Mouse (Mus musculus): ENCODE measurements around the gene Mad1l1. TPM values are rescaled to one million over a fixed set of nuclear protein-coding genes. Genes with fewer than 3 reads are reported as not detected.

The Mad1l1 gene
- polyA plus RNA-seq, 1 experiment from 2014 or later: 39.1 TPM

- 87% methylated on average over 5 of the region's 5 CpGs for WGBS
Measured at GRCm38 (mm10) chr5:140150136-140150535, 171.2 kb downstream of the Mad1l1 start.

GRCm38 (mm10) chr5:140149298-140149697, 172.1 kb downstream of the Mad1l1 start:
- Histone ChIP-seq H3K4me2 (replicated peaks; ENCODE audit: low read depth, low read length) (no peak overlapping the region), H3K4me3 (ENCODE audit: low read depth, low read length) (no peak overlapping the region), H3K9me3 (ENCODE audit: control insufficient read depth, low read depth, low read length) (no peaks in the 10 kb centered on the region), H3K4me1 (ENCODE audit: control insufficient read depth, insufficient read depth, low read length) (no peaks in the 10 kb centered on the region), H3K9ac (replicated peaks; ENCODE audit: low read depth, low read length) (no peak overlapping the region), H3K36me3 (ENCODE audit: control insufficient read depth, insufficient read depth, low read length) (no peaks in the 10 kb centered on the region), H3K27me3 (ENCODE audit: control insufficient read depth, insufficient read depth, low read length) (no peaks in the 10 kb centered on the region), H3K27ac (ENCODE audit: low read length) (no peak overlapping the region)
- ATAC-seq (ENCODE audit: insufficient number of reproducible peaks, insufficient read depth, low FRiP score, low read depth): no peak
- WGBS: 84% methylated on average over 4 of the region's 4 CpGs

More at GRCm38 (mm10) chr5:140150136-140150535, 171.2 kb downstream of the Mad1l1 start:
- Histone ChIP-seq H3K27ac (ENCODE audit: low read length) (no peak overlapping the region), H3K36me3 (ENCODE audit: control insufficient read depth, insufficient read depth, low read length) (no peaks in the 10 kb centered on the region), H3K9me3 (ENCODE audit: control insufficient read depth, low read depth, low read length) (no peaks in the 10 kb centered on the region), H3K4me3 (ENCODE audit: low read depth, low read length) (no peak overlapping the region), H3K4me2 (replicated peaks; ENCODE audit: low read depth, low read length) (no peak overlapping the region), H3K9ac (replicated peaks; ENCODE audit: low read depth, low read length) (no peak overlapping the region), H3K4me1 (ENCODE audit: control insufficient read depth, insufficient read depth, low read length) (no peaks in the 10 kb centered on the region), H3K27me3 (ENCODE audit: control insufficient read depth, insufficient read depth, low read length) (no peaks in the 10 kb centered on the region)
- ATAC-seq (ENCODE audit: insufficient number of reproducible peaks, insufficient read depth, low FRiP score, low read depth): no peak

- Histone ChIP-seq H3K9ac (replicated peaks; ENCODE audit: low read depth, low read length) (no peak overlapping the region), H3K4me3 (ENCODE audit: low read depth, low read length) (no peak overlapping the region), H3K36me3 (ENCODE audit: control insufficient read depth, insufficient read depth, low read length) (no peaks in the 10 kb centered on the region; the same call in 1 of the 2 replicates), H3K27me3 (ENCODE audit: control insufficient read depth, insufficient read depth, low read length) (no peaks in the 10 kb centered on the region), H3K4me2 (replicated peaks; ENCODE audit: low read depth, low read length) (no peak overlapping the region), H3K4me1 (ENCODE audit: control insufficient read depth, insufficient read depth, low read length) (no peaks in the 10 kb centered on the region), H3K9me3 (ENCODE audit: control insufficient read depth, low read depth, low read length) (no peaks in the 10 kb centered on the region), H3K27ac (ENCODE audit: low read length) (no peak overlapping the region)
- ATAC-seq (ENCODE audit: insufficient number of reproducible peaks, insufficient read depth, low FRiP score, low read depth): no peak
- 88% methylated on average over 2 of the region's 2 CpGs for WGBS
Measured at GRCm38 (mm10) chr5:140143541-140143940, 177.8 kb downstream of the Mad1l1 start.

GRCm38 (mm10) chr5:140141336-140141735, 180.0 kb downstream of the Mad1l1 start:
- H3K4me1 ChIP-seq (ENCODE audit: control insufficient read depth, insufficient read depth, low read length): no peaks in the 10 kb centered on the region
- no peaks in the 10 kb centered on the region; the same call in 1 of the 2 replicates for H3K36me3 ChIP-seq (ENCODE audit: control insufficient read depth, insufficient read depth, low read length)
- H3K27me3 ChIP-seq (ENCODE audit: control insufficient read depth, insufficient read depth, low read length): no peaks in the 10 kb centered on the region
- no peak overlapping the region for H3K27ac ChIP-seq (ENCODE audit: low read length)
- no peak overlapping the region for H3K4me3 ChIP-seq (ENCODE audit: low read depth, low read length)
- H3K9ac ChIP-seq (replicated peaks; ENCODE audit: low read depth, low read length): no peak overlapping the region
- no peak overlapping the region for H3K4me2 ChIP-seq (replicated peaks; ENCODE audit: low read depth, low read length)
- WGBS: 88% methylated on average over 4 of the region's 4 CpGs
- ATAC-seq (ENCODE audit: insufficient number of reproducible peaks, insufficient read depth, low FRiP score, low read depth): no peak
- no peaks in the 10 kb centered on the region for H3K9me3 ChIP-seq (ENCODE audit: control insufficient read depth, low read depth, low read length)

GRCm38 (mm10) chr5:140140214-140140613, 181.1 kb downstream of the Mad1l1 start:
- Histone ChIP-seq H3K9me3 (ENCODE audit: control insufficient read depth, low read depth, low read length) (no peaks in the 10 kb centered on the region), H3K27ac (ENCODE audit: low read length) (no peak overlapping the region), H3K4me3 (ENCODE audit: low read depth, low read length) (no peak overlapping the region), H3K36me3 (ENCODE audit: control insufficient read depth, insufficient read depth, low read length) (no peaks in the 10 kb centered on the region; the same call in 1 of the 2 replicates), H3K4me1 (ENCODE audit: control insufficient read depth, insufficient read depth, low read length) (no peaks in the 10 kb centered on the region), H3K27me3 (ENCODE audit: control insufficient read depth, insufficient read depth, low read length) (no peaks in the 10 kb centered on the region), H3K9ac (replicated peaks; ENCODE audit: low read depth, low read length) (no peak overlapping the region), H3K4me2 (replicated peaks; ENCODE audit: low read depth, low read length) (no peak overlapping the region)
- ATAC-seq (ENCODE audit: insufficient number of reproducible peaks, insufficient read depth, low FRiP score, low read depth): no peak

GRCm38 (mm10) chr5:140135734-140136625, 185.4 kb downstream of the Mad1l1 start:
- WGBS: 86% methylated on average over 8 of the region's 8 CpGs
- H3K36me3 ChIP-seq (ENCODE audit: control insufficient read depth, insufficient read depth, low read length): no peaks in the 10 kb centered on the region; the same call in 1 of the 2 replicates
- H3K4me1 ChIP-seq (ENCODE audit: control insufficient read depth, insufficient read depth, low read length): no peaks in the 10 kb centered on the region
- no peak overlapping the region for H3K9ac ChIP-seq (replicated peaks; ENCODE audit: low read depth, low read length)
- H3K27ac ChIP-seq (ENCODE audit: low read length): no peak overlapping the region
- no peak overlapping the region for H3K4me3 ChIP-seq (ENCODE audit: low read depth, low read length)
- ATAC-seq (ENCODE audit: insufficient number of reproducible peaks, insufficient read depth, low FRiP score, low read depth): no peak
- no peak overlapping the region for H3K4me2 ChIP-seq (replicated peaks; ENCODE audit: low read depth, low read length)
- H3K27me3 ChIP-seq (ENCODE audit: control insufficient read depth, insufficient read depth, low read length): no peaks in the 10 kb centered on the region
- H3K9me3 ChIP-seq (ENCODE audit: control insufficient read depth, low read depth, low read length): no peaks in the 10 kb centered on the region

- no peak for ATAC-seq (ENCODE audit: insufficient number of reproducible peaks, insufficient read depth, low FRiP score, low read depth)
- H3K9ac ChIP-seq (replicated peaks; ENCODE audit: low read depth, low read length): no peak overlapping the region
- H3K36me3 ChIP-seq (ENCODE audit: control insufficient read depth, insufficient read depth, low read length): no peaks in the 10 kb centered on the region
- H3K4me3 ChIP-seq (ENCODE audit: low read depth, low read length): no peak overlapping the region
- no peaks in the 10 kb centered on the region for H3K4me1 ChIP-seq (ENCODE audit: control insufficient read depth, insufficient read depth, low read length)
- H3K27me3 ChIP-seq (ENCODE audit: control insufficient read depth, insufficient read depth, low read length): no peaks in the 10 kb centered on the region
- H3K27ac ChIP-seq (ENCODE audit: low read length): no peak overlapping the region
- no peaks in the 10 kb centered on the region for H3K9me3 ChIP-seq (ENCODE audit: control insufficient read depth, low read depth, low read length)
- H3K4me2 ChIP-seq (replicated peaks; ENCODE audit: low read depth, low read length): no peak overlapping the region
- 84% methylated on average over 7 of the region's 7 CpGs for WGBS
Measured at GRCm38 (mm10) chr5:140134021-140134420, 187.3 kb downstream of the Mad1l1 start.

GRCm38 (mm10) chr5:140128414-140128981, 192.9 kb downstream of the Mad1l1 start:
- H3K9me3 ChIP-seq (ENCODE audit: control insufficient read depth, low read depth, low read length): no peaks in the 10 kb centered on the region
- no peak overlapping the region for H3K4me3 ChIP-seq (ENCODE audit: low read depth, low read length)
- H3K9ac ChIP-seq (replicated peaks; ENCODE audit: low read depth, low read length): no peak overlapping the region
- no peak overlapping the region for H3K4me2 ChIP-seq (replicated peaks; ENCODE audit: low read depth, low read length)
- H3K36me3 ChIP-seq (ENCODE audit: control insufficient read depth, insufficient read depth, low read length): no peaks in the 10 kb centered on the region
- H3K4me1 ChIP-seq (ENCODE audit: control insufficient read depth, insufficient read depth, low read length): no peaks in the 10 kb centered on the region
- H3K27ac ChIP-seq (ENCODE audit: low read length): no peak overlapping the region
- no peaks in the 10 kb centered on the region for H3K27me3 ChIP-seq (ENCODE audit: control insufficient read depth, insufficient read depth, low read length)
- no peak for ATAC-seq (ENCODE audit: insufficient number of reproducible peaks, insufficient read depth, low FRiP score, low read depth)
- 73% methylated on average over 9 of the region's 9 CpGs for WGBS

Measured in stomach, embryonic 14.5 days (tissue).